Comparison of ENCODE assay signal across 8 mouse cellular contexts in genomic region chr11:35142698-35143360, GRCm38 (mm10). TPM values are rescaled to one million over a fixed set of nuclear protein-coding genes. Genes with fewer than 3 reads are reported as not detected.
DNase-seq lines count a peak whose midpoint lies in the region; ATAC-seq and TF ChIP-seq lines count a peak whose summit lies in the region.

No protein-coding gene starts in this region.

- H3K27ac ChIP-seq in liver, postnatal 0 days (ENCODE audit: low read depth), result no peak overlapping the region

- no peaks in the 10 kb centered on the region for H3K4me1 ChIP-seq in liver, postnatal 0 days (ENCODE audit: insufficient read depth)

- H3K4me3 ChIP-seq in liver, postnatal 0 days (ENCODE audit: low read depth, low read length), result no peak overlapping the region

- no peaks in the 10 kb centered on the region for H3K9me3 ChIP-seq in liver, postnatal 0 days (ENCODE audit: low read length)

- H3K9ac ChIP-seq in liver, postnatal 0 days (replicated peaks), result no peak overlapping the region

- no peaks in the 10 kb centered on the region for H3K36me3 ChIP-seq in liver, postnatal 0 days (replicated peaks; ENCODE audit: insufficient read depth, low read length)

- no peak for ATAC-seq in liver, postnatal 0 days
- ATAC-seq in megakaryocyte, adult 5-6 weeks (ENCODE audit: poor library complexity, severe bottlenecking), result no peak

- no peak for TF ChIP-seq CTCF in liver, postnatal 0 days (IDR thresholded peaks at IDR 0.05; ENCODE audit: low read depth)

- no peaks in the 10 kb centered on the region for H3K27me3 ChIP-seq in liver, postnatal 0 days (ENCODE audit: insufficient read depth, low read length)

- 57% methylated on average over 7 of the region's 7 CpGs for WGBS in liver, postnatal 0 days (ENCODE audit: insufficient replicate concordance)

- no peak overlapping the region for H3K4me2 ChIP-seq in liver, postnatal 0 days (ENCODE audit: low read depth, low read length)

- DNase-seq in liver, result peak; percentile 10
- DNase-seq in liver, postnatal 0 days, result no peak
- peak; percentile 72 to 82 for DNase-seq in cerebellum, postnatal 14 days
- peak; percentile 55 for DNase-seq in layer of hippocampus, adult 9-10 months (ENCODE audit: low spot score)
- DNase-seq in right cerebral cortex, adult 2 months (ENCODE audit: low spot score in 2 of 2), result peak; percentile 77 to 82
- no peak for DNase-seq in urinary bladder, postnatal 10 days (ENCODE audit: low spot score)
- no peak for DNase-seq in urinary bladder, postnatal 14 days (ENCODE audit: low spot score)

- TF ChIP-seq EP300 in liver, postnatal 0 days (IDR thresholded peaks at IDR 0.05; ENCODE audit: low read depth), result no peak

RNA-seq across cellular contexts. Expression of gene Slit3, which starts 21.8 kb away (rescaled TPM):
- polyA plus RNA-seq in liver, postnatal 0 days (2015; fragmentation: Nextera tagmentation; extraction: Ambion mirVana), result 0.20 and 0.52 TPM in 2 replicates
- not detected in 2 replicates for total RNA-seq in megakaryocyte, adult 5-6 weeks (2015)
- 0.04 and 0.33 TPM in 2 replicates for total RNA-seq in megakaryocyte, adult 5-6 weeks (2017)

Comparison
In these comparisons a context has a peak if more than half of its experiments do, and no peak if none do; other contexts are left out.
1. DNase-seq: peak in liver (single experiment), cerebellum, postnatal 14 days (2 of 2), layer of hippocampus, adult 9-10 months (single experiment) and right cerebral cortex, adult 2 months (2 of 2); none in liver, postnatal 0 days (single experiment), urinary bladder, postnatal 10 days (single experiment) and urinary bladder, postnatal 14 days (single experiment).